Mouse (Mus musculus) midbrain, embryonic 13.5 days (tissue): ENCODE measurements around the gene Mrpl18. TPM values are rescaled to one million over a fixed set of nuclear protein-coding genes. Genes with fewer than 3 reads are reported as not detected.
"Not testable (repeated sequence)": the region's sequence is repeated elsewhere in the genome, so short reads cannot be mapped to it uniquely, and the experiment has no call there.

Experiments used
- ATAC-seq: fragments of 200-750 bp; cut with Nextera tagmentation; 2 replicates; pipeline ENCODE4 v1.8.0; 2017; ENCODE audit warnings: mild to moderate bottlenecking, moderate TSS enrichment, moderate library complexity
- H3K27ac ChIP-seq: fragments of 300-500 bp; sonication (generic); 2 replicates; pipeline ENCODE4 v1.5.1; 2015; ENCODE audit warnings: inconsistent platforms, mild to moderate bottlenecking, moderate library complexity
- H3K27me3 ChIP-seq: fragments of 300-500 bp; sonication (generic); 2 replicates; pipeline ENCODE4 v1.6.1; 2015; ENCODE audit warnings: mild to moderate bottlenecking, inconsistent platforms
- H3K36me3 ChIP-seq: fragments of 300-500 bp; sonication (generic); 2 replicates; pipeline ENCODE4 v1.6.1; 2015; ENCODE audit warnings: mild to moderate bottlenecking, inconsistent platforms
- H3K4me1 ChIP-seq: fragments of 300-500 bp; sonication (generic); replicated peaks from 2 replicates; pipeline ENCODE4 v1.6.1; 2015; ENCODE audit warnings: inconsistent platforms
- H3K4me2 ChIP-seq: fragments of 300-500 bp; sonication (generic); replicated peaks from 2 replicates; pipeline ENCODE4 v1.6.1; 2015; ENCODE audit warnings: moderate library complexity, mild to moderate bottlenecking, inconsistent platforms
- H3K4me3 ChIP-seq: fragments of 300-500 bp; sonication (generic); replicated peaks from 2 replicates; pipeline ENCODE4 v1.5.1; 2015; ENCODE audit warnings: mild to moderate bottlenecking, inconsistent platforms
- H3K9ac ChIP-seq: fragments of 300-500 bp; sonication (generic); replicated peaks from 2 replicates; pipeline ENCODE4 v1.6.1; 2015; ENCODE audit warnings: mild to moderate bottlenecking, inconsistent platforms
- H3K9me3 ChIP-seq: fragments of 300-500 bp; sonication (generic); 2 replicates; pipeline ENCODE4 v1.6.1; 2016; ENCODE audit warnings: mild to moderate bottlenecking, inconsistent platforms
- WGBS: fragments of 180-500 bp; shearing (Covaris S2); methylation state at CpG from one replicate; pipeline ENCODE4 v1.1.7; 2015; 5-methylcytosine and 5-hydroxymethylcytosine counted together
- polyA plus RNA-seq: library from polyadenylated mRNA; unstranded; fragments of >200 nt; fragmentation: Nextera tagmentation; extraction: Ambion mirVana; gene quantifications from 2 replicates; pipeline ENCODE4 v1.2.1, GENCODE M21; 2015

The Mrpl18 gene
- polyA plus RNA-seq, 1 experiment from 2014 or later = 145 TPM

DNA sequence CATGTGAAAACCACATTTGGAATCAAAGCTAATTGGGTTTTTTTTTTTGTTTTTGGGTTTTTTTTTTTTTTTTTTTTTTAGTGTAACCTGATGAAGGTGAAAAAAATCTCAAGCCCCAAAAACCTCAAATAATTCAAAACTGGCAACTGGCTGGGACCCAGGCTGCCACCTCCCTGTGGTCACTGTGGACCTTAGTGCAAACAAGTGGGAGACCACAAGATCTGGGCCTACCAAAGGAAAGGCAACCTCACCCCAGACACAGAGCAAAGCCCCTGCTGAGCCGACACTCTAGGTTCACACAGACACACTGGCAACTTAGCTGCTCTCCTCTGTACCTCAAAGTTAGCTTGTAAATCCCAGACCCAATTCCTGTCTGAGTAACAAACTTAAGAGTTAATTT lies 11.8 kb downstream of the Mrpl18 start:
- Histone ChIP-seq H3K4me2 (no peak overlapping the region), H3K27me3 (no peaks in the 10 kb centered on the region), H3K27ac (no peak overlapping the region), H3K9ac (no peak overlapping the region), H3K36me3 (peaks cover 43% of the 10 kb centered on the region), H3K4me3 (no peak overlapping the region), H3K9me3 (no peaks in the 10 kb centered on the region), H3K4me1 (peaks cover 9% of the 10 kb centered on the region)
- WGBS = 75% methylated on average over 1 of the region's 1 CpGs
- no peak for ATAC-seq

DNA sequence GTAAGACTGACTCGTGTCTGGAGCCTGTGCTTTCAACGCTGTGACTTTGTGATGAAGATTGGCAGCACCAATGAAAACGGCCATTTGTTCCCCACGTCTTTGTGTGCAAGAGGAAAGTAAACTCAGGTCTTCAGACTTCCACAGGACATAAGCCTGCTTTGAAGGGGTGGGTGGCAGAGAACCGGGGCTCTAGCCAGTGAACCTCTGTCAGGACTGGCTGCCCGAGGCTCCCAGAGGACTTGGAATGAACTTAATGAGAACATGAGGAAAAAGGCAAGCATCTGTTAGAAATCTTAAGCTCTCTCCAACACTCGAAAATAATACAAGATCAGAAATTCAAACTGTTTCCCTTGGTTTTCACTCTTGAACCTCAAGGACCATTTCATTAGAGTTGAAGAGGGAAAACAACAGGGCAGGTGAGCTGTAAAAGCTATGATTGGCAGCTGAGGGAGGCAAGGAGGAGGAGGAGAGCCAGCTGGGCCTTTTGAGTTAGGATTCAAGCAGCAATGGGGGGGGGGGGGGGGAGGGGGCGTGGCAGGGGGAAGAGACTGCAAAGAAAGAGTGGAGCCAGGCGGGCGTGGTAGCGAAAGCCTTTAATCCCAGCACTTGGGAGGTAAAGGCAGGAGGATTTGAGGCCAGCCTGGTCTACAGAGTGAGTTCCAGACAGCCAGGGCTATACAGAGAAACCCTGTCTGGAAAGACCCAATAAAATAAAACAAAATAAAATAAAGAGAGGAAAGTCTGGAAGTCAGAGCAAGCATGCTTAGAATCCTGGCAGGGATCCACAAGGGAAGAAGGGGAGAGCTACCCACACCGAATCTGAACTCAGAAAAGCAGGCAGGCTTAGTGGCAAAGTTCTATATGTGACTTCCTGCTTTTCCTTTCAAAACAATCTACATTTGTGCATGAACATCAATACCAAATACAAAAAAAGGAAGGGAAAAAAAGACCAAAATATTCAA lies 12.5 kb downstream of the Mrpl18 start:
- Histone ChIP-seq H3K27ac (peak overlapping the region; percentile 54), H3K4me1 (peaks cover 9% of the 10 kb centered on the region), H3K36me3 (peaks cover 46% of the 10 kb centered on the region), H3K4me2 (no peak overlapping the region), H3K9ac (no peak overlapping the region), H3K4me3 (no peak overlapping the region), H3K9me3 (no peaks in the 10 kb centered on the region), H3K27me3 (no peaks in the 10 kb centered on the region)
- whole genome bisulfite sequencing = 12% methylated on average over 11 of the region's 12 CpGs
- peak; percentile 74; the same call in 1 of the 2 replicates for ATAC-seq

DNA sequence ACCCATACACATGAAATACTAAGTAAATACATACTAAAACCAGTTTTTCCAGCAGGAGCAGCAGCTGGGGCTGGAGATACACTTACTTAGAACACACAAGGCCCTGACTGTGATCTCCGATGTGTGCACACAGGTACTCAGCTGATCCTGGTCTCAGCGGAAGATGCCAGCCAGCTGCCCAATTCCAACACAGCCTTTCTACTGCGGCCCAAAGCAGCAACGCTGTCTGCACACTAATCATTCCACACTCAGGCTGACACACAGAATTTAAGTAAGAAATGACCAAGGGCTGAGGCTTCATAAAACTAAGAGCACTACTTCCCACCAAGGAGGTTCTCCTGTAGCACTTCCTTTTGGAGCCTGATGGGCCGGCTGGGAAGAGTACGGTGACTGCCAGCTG lies 13.9 kb downstream of the Mrpl18 start:
- Histone ChIP-seq H3K4me2 (no peak overlapping the region), H3K27me3 (no peaks in the 10 kb centered on the region), H3K9me3 (no peaks in the 10 kb centered on the region), H3K9ac (no peak overlapping the region), H3K4me3 (no peak overlapping the region), H3K36me3 (peaks cover 46% of the 10 kb centered on the region), H3K4me1 (peaks cover 9% of the 10 kb centered on the region), H3K27ac (no peak overlapping the region)
- no peak for ATAC-seq
- WGBS = 95% methylated on average over 6 of the region's 6 CpGs

DNA sequence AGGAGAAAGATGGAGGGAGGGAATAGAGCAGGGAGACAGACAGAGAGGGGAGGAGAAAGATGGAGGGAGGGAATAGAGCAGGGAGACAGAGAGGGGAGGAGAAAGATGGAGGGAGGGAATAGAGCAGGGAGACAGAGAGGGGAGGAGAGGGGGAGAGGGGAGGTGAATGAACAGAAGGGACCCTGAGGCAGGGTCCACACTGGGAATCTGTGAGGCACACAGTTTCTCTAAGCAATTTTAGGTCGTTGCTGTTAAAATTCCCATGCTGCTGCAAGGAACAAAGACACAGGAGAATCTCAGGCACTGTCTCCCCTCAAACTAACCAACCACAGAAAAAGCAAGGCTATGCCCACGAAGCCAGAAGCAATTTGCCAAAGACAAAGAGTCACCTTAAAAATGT lies 17.5 kb downstream of the Mrpl18 start:
- not testable (repeated sequence) for H3K4me3 ChIP-seq, H3K27me3 ChIP-seq, H3K9ac ChIP-seq, H3K4me2 ChIP-seq, H3K4me1 ChIP-seq, H3K9me3 ChIP-seq, ATAC-seq
- WGBS = 38% methylated on average over 2 of the region's 2 CpGs
- Histone ChIP-seq H3K36me3 (peaks cover 42% of the 10 kb centered on the region), H3K27ac (peak overlapping the region; percentile 61; the same call in 1 of the 2 replicates)

DNA sequence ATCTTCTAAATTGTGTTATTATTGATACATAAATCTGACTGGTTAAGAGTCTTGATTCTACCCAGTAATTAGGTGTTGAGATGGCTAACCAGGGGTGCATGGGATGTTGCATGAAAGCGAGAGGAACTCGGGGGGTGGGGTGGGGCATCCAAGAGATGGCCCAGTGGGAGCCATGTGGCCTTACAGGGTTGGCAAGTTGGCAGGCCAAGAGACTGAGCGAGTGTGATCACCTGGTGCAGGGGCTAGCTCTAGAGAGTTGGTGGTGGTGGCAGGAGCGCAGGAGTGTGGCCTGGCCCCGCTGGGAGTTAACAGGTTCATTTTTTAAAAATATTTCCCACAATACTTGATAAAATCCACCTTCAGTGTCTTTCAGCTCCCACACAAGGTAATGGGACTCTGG lies 18.5 kb downstream of the Mrpl18 start:
- H3K9me3 ChIP-seq = no peaks in the 10 kb centered on the region
- ATAC-seq = peak; percentile 62; the same call in 1 of the 2 replicates
- H3K36me3 ChIP-seq = peaks cover 48% of the 10 kb centered on the region
- peak overlapping the region; percentile 12; the same call in 1 of the 2 replicates for H3K27ac ChIP-seq
- H3K9ac ChIP-seq = no peak overlapping the region
- no peaks in the 10 kb centered on the region for H3K27me3 ChIP-seq
- no peak overlapping the region for H3K4me3 ChIP-seq
- no peak overlapping the region for H3K4me2 ChIP-seq
- no peaks in the 10 kb centered on the region for H3K4me1 ChIP-seq
- 86% methylated on average over 5 of the region's 5 CpGs for WGBS

DNA sequence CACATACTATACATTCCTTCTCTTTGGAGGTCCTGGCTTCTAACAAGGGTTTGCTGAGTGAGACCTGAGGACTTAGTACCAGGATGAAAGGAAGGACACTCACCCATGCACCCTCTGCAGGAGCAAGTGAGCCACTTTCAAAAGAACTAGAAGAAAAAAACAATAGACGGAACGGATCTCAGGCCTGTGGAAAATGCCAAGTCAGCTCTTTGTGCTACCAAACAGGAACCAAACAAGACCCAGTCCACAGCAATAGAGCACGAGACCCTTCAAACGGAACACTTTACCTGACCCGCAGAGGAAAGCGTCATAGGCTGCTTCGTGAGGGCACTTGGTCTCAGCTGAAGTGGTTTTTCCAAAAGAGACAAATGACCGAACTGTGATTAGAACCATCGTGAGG lies 24.1 kb downstream of the Mrpl18 start:
- WGBS = 92% methylated on average over 9 of the region's 9 CpGs
- peaks cover 46% of the 10 kb centered on the region for H3K36me3 ChIP-seq
- H3K9ac ChIP-seq = no peak overlapping the region
- no peak for ATAC-seq
- no peak overlapping the region for H3K27ac ChIP-seq
- no peaks in the 10 kb centered on the region for H3K4me1 ChIP-seq
- H3K4me2 ChIP-seq = no peak overlapping the region
- H3K4me3 ChIP-seq = no peak overlapping the region
- no peaks in the 10 kb centered on the region for H3K9me3 ChIP-seq
- H3K27me3 ChIP-seq = no peaks in the 10 kb centered on the region

DNA sequence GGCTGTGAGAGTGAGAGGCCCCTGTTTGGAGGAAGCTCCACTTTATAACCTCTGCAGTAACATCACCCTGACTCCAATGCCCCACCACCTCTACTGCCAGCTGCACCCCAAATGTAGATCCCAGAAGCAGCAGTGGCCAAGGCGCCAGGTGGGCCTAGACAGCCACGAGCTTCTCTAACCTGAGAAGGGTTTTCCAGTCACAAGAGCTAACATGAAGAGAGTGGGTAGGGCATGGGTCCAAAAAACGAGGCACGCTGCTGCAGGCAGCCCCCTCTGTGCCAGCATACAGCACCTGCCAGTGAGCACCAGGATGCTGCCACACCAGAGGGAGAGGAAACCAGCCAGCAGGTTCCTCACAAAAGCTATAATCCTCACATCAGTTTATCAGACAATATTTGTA lies 25.1 kb downstream of the Mrpl18 start:
- Histone ChIP-seq H3K27ac (no peak overlapping the region), H3K4me1 (no peaks in the 10 kb centered on the region), H3K36me3 (peaks cover 44% of the 10 kb centered on the region), H3K27me3 (no peaks in the 10 kb centered on the region), H3K4me3 (no peak overlapping the region), H3K9me3 (no peaks in the 10 kb centered on the region), H3K9ac (no peak overlapping the region), H3K4me2 (no peak overlapping the region)
- 84% methylated on average over 4 of the region's 4 CpGs for WGBS
- ATAC-seq = no peak

DNA sequence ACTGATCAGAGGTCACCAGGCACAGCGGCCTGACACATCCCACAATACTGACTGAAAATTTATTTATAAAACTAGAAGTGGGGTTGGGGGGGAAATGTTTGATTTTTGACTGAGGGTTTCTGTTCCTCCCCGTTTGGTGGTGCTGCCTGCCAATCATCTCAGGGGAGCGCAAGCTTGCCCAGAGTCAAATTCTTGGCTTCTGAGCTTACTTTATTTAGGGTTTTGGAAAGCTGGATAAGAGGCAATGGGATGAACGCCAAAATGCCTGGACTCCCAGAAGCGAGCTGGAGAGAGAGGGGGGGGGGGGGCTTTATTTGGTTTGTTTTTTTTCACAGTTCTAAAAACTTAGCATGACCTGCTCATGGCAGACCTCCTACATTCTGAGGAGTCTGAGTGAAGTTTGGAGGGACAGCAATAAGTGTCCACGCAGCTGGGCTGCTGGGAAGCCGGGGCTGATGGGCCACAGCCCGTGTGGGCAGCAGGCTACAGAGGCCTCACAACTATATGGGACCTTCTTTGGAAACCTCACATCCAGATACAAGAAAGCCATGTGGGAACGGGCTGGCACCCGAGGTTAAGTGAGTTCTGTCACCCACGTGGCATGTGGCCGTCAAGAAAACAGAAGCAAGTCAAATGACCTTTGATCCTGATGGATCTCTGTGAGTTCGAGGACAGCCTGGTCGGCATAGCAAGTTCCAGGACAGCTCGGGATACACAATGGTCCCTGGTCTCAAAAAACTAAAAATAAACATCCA lies 28.9 kb downstream of the Mrpl18 start:
- no peaks in the 10 kb centered on the region for H3K27me3 ChIP-seq
- no peaks in the 10 kb centered on the region for H3K9me3 ChIP-seq
- no peaks in the 10 kb centered on the region for H3K4me1 ChIP-seq
- H3K27ac ChIP-seq = no peak overlapping the region
- 85% methylated on average over 15 of the region's 15 CpGs for WGBS
- no peak overlapping the region for H3K4me2 ChIP-seq
- no peak for ATAC-seq
- peaks cover 27% of the 10 kb centered on the region for H3K36me3 ChIP-seq
- no peak overlapping the region for H3K9ac ChIP-seq
- H3K4me3 ChIP-seq = no peak overlapping the region

DNA sequence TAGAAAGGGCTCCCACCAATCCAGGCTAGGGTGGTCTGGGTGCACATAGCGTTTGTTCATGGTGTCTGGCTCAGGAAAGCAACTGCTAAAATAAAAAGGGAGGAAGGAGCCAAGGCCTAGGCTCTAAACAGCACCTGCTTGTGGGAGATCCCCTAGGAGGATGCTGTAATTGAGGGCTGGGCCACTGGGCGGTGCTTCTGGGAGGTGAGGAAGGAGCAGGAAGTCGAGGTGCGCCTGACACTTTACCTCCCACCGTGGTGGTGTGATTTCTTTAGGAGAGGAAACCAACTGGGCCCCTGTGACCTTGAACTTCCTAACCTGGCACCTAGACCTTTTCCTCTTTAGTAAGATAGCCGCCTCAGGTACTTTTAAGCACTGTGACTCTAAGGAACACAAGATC lies 29.5 kb downstream of the Mrpl18 start:
- ATAC-seq = no peak

DNA sequence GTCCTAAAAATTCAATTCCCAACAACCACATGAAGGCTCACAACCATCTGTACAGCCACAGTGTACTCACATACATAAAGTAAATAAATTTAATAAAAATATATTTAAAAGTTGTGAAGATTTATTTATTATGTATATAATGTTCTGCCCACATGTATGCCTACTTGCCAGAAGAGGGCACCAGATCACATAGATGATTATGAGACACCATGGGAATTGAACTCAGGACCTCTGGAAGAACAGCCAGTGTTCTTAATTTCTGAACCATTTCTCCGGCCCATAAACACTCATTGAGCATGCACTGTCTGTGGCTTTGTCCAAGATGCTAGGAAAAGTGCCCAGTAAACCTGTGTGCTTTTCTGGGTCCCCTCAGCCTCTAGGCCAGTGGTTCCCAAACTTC lies 34.9 kb downstream of the Mrpl18 start:
- Histone ChIP-seq H3K27ac (no peak overlapping the region), H3K9me3 (no peaks in the 10 kb centered on the region), H3K4me1 (0 out of 2 replicates have a peak, but pooled peaks cover 2% of the 10 kb centered on the region), H3K9ac (no peak overlapping the region), H3K4me2 (no peak overlapping the region), H3K4me3 (no peak overlapping the region), H3K27me3 (peaks cover 4% of the 10 kb centered on the region; the same call in 1 of the 2 replicates), H3K36me3 (no peaks in the 10 kb centered on the region)
- ATAC-seq = no peak
- WGBS = 83% methylated on average over 1 of the region's 1 CpGs

More for the DNA sequence above, 29.5 kb downstream of the Mrpl18 start:
- no peaks in the 10 kb centered on the region for H3K4me1 ChIP-seq
- no peak overlapping the region for H3K9ac ChIP-seq
- no peak overlapping the region for H3K4me3 ChIP-seq
- H3K36me3 ChIP-seq = peaks cover 27% of the 10 kb centered on the region
- no peaks in the 10 kb centered on the region for H3K9me3 ChIP-seq
- no peaks in the 10 kb centered on the region for H3K27me3 ChIP-seq
- H3K27ac ChIP-seq = no peak overlapping the region
- no peak overlapping the region for H3K4me2 ChIP-seq
- 35% methylated on average over 6 of the region's 6 CpGs for WGBS

DNA sequence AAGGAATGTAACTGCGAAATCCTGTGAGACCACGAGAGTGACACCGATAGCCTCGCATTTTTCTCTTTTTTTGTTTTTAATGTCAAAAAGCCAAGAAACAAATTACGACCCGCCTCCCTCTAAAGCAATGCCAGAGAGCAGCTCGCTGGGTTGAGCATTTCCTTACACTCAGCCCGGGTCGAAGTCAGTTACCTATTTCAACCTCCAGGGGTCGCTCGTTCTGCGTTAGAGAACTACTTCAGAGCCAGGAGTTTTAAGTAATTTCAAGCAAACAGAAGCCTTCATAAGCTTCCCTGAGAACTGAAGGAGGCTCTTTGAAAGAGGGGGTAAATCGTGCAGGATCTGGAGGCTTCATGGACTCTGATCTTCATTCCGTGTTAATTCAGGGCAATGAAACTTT lies 36.0 kb downstream of the Mrpl18 start:
- Histone ChIP-seq H3K4me2 (peak overlapping the region; percentile 22), H3K27me3 (peaks cover 4% of the 10 kb centered on the region; the same call in 1 of the 2 replicates), H3K36me3 (no peaks in the 10 kb centered on the region), H3K4me1 (0 out of 2 replicates have a peak, but pooled peaks cover 2% of the 10 kb centered on the region), H3K4me3 (no peak overlapping the region), H3K9ac (no peak overlapping the region; the same call in 1 of the 2 replicates), H3K27ac (no peak overlapping the region), H3K9me3 (no peaks in the 10 kb centered on the region)
- WGBS = 4% methylated on average over 14 of the region's 14 CpGs
- peak; percentile 70; the same call in 1 of the 2 replicates for ATAC-seq

DNA sequence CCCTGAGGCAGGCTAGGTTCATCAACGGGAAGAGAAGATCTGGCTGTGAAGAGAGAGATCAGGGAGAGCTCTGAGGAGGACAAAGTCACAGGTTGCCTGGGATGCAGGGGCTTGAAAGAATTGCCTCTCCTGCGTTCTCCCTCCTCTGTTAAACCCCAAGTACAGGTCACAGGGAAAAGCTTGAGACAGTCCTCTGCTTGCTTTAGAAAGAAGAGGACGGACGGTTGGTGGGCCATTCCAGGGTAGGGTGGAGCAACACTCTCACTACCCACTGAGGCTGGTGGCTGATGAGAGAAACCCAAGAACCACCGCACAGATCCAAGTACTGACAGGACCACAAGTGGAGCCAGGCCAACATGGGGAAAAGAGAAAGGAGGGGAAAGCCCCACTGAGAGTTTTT lies 40.4 kb downstream of the Mrpl18 start, which contains the start of gene Mrgprh:
Gene Mrgprh, plus strand, starts transcription at position 301 of the 400 bp plus-strand sequence.
- H3K4me3 ChIP-seq = no peak within 1 kb of the TSS
- ATAC-seq = no peak
- no peak within 1 kb of the TSS for H3K27ac ChIP-seq
- no peak within 1 kb of the TSS for H3K9ac ChIP-seq
- no peak within 1 kb of the TSS for H3K4me2 ChIP-seq
- WGBS = 85% methylated on average over 5 of the region's 5 CpGs
- no peaks in the 10 kb centered on the region for H3K36me3 ChIP-seq
- no peaks in the 10 kb centered on the region for H3K9me3 ChIP-seq
- 0 out of 2 replicates have a peak, but pooled peaks cover 2% of the 10 kb centered on the region for H3K4me1 ChIP-seq
- peaks cover 4% of the 10 kb centered on the region; the same call in 1 of the 2 replicates for H3K27me3 ChIP-seq
